Mouse (Mus musculus): Measurements from ENCODE around the gene Tmem94. TPM values are rescaled to one million over a fixed set of nuclear protein-coding genes. Genes with fewer than 3 reads are reported as not detected.

Gene Tmem94
- polyA plus RNA-seq, 1 experiment, result 80.1 TPM

GRCm38 (mm10) chr11:115737608-115738208 lies 27.5 kb upstream of the Tmem94 start:
- no peak overlapping the region for H3K27ac ChIP-seq (ENCODE audit: control insufficient read depth, insufficient read depth, low read depth, low read length)
- TF ChIP-seq CTCF (IDR thresholded peaks at IDR 0.05; ENCODE audit: control insufficient read depth, insufficient read depth, insufficient replicate concordance, low read depth, low read length) (no peak), POLR2A (IDR thresholded peaks at IDR 0.05; ENCODE audit: control insufficient read depth, low read depth, low read length) (no peak)
- H3K4me3 ChIP-seq (ENCODE audit: control insufficient read depth, low read depth, low read length), result no peak overlapping the region

DNA sequence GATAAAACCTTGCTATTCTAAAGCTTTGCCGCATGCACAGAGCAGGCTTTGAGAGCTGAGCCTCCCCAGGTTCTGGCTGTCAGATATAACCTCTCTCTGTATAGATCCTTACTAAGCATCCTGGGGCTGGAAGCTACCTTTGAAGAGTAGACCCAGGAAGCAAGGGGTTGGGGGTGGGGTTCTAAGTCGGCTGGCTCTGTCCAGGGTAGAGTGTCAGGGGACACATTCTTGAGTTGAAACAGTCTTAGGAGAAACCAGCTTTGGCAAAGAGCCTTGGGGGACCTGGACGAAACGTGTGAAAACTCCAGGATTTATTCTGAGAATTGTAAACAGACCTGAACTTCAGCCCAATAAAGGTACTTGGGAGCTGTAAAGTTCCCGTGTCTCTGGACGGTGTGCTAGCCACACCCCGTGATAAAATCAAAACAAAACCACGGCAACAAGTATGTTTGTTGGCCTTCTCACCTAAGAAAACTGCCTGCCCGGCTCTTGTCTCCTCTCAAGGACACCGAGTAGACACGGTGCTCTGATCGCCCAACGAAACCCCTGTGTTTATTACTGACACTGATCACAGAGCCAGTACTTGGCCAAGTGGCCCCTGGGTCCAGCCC lies 26.9 kb upstream of the Tmem94 start:
- H3K27ac ChIP-seq (ENCODE audit: control insufficient read depth, insufficient read depth, low read depth, low read length), result no peak overlapping the region
- TF ChIP-seq CTCF (IDR thresholded peaks at IDR 0.05; ENCODE audit: control insufficient read depth, insufficient read depth, insufficient replicate concordance, low read depth, low read length), result no peak
- TF ChIP-seq POLR2A (IDR thresholded peaks at IDR 0.05; ENCODE audit: control insufficient read depth, low read depth, low read length), result no peak
- H3K4me3 ChIP-seq (ENCODE audit: control insufficient read depth, low read depth, low read length), result no peak overlapping the region

More at GRCm38 (mm10) chr11:115737608-115738208, 27.5 kb upstream of the Tmem94 start:
- Histone ChIP-seq H3K4me1 (ENCODE audit: control insufficient read depth, insufficient read depth, low read length) (no peaks in the 10 kb centered on the region), H3K36me3 (ENCODE audit: control insufficient read depth, insufficient read depth, low read length) (no peaks in the 10 kb centered on the region), H3K27me3 (ENCODE audit: control insufficient read depth, insufficient read depth, low read length) (no peaks in the 10 kb centered on the region)

GRCm38 (mm10) chr11:115741070-115741469 lies 24.2 kb upstream of the Tmem94 start:
- Histone ChIP-seq H3K27me3 (ENCODE audit: control insufficient read depth, insufficient read depth, low read length) (no peaks in the 10 kb centered on the region), H3K4me3 (ENCODE audit: control insufficient read depth, low read depth, low read length) (no peak overlapping the region), H3K27ac (ENCODE audit: control insufficient read depth, insufficient read depth, low read depth, low read length) (no peak overlapping the region), H3K4me1 (ENCODE audit: control insufficient read depth, insufficient read depth, low read length) (no peaks in the 10 kb centered on the region), H3K36me3 (ENCODE audit: control insufficient read depth, insufficient read depth, low read length) (no peaks in the 10 kb centered on the region)
- TF ChIP-seq POLR2A (IDR thresholded peaks at IDR 0.05; ENCODE audit: control insufficient read depth, low read depth, low read length), result no peak
- TF ChIP-seq CTCF (IDR thresholded peaks at IDR 0.05; ENCODE audit: control insufficient read depth, insufficient read depth, insufficient replicate concordance, low read depth, low read length), result no peak

More for the DNA sequence above, 26.9 kb upstream of the Tmem94 start:
- Histone ChIP-seq H3K4me1 (ENCODE audit: control insufficient read depth, insufficient read depth, low read length) (no peaks in the 10 kb centered on the region), H3K27me3 (ENCODE audit: control insufficient read depth, insufficient read depth, low read length) (no peaks in the 10 kb centered on the region), H3K36me3 (ENCODE audit: control insufficient read depth, insufficient read depth, low read length) (no peaks in the 10 kb centered on the region)

GRCm38 (mm10) chr11:115742926-115743325 lies 22.3 kb upstream of the Tmem94 start:
- Histone ChIP-seq H3K4me1 (ENCODE audit: control insufficient read depth, insufficient read depth, low read length) (peaks cover 2% of the 10 kb centered on the region; the same call in 1 of the 2 replicates), H3K36me3 (ENCODE audit: control insufficient read depth, insufficient read depth, low read length) (no peaks in the 10 kb centered on the region), H3K4me3 (ENCODE audit: control insufficient read depth, low read depth, low read length) (no peak overlapping the region), H3K27me3 (ENCODE audit: control insufficient read depth, insufficient read depth, low read length) (no peaks in the 10 kb centered on the region), H3K27ac (ENCODE audit: control insufficient read depth, insufficient read depth, low read depth, low read length) (no peak overlapping the region)
- no peak for TF ChIP-seq POLR2A (IDR thresholded peaks at IDR 0.05; ENCODE audit: control insufficient read depth, low read depth, low read length)
- TF ChIP-seq CTCF (IDR thresholded peaks at IDR 0.05; ENCODE audit: control insufficient read depth, insufficient read depth, insufficient replicate concordance, low read depth, low read length), result no peak

DNA sequence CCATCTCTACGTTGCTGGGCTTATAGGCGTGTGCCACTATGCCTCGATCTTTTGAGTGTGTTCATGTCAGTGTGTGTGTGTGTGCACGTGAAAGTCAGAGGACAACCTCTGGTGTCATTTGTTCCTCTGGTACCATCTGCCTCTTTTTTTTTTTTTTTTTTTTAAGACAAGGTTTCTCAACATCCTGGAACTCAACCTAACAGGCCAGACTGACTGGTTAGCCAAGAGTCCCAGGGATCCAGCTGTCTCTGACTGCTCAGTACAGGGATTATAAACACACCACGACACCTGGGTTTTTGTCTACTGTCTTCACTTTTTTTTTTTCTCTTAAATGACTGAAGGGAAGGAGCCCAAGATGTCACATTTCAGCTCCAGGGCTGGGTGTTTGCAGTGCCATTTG lies 20.8 kb upstream of the Tmem94 start:
- Histone ChIP-seq H3K36me3 (ENCODE audit: control insufficient read depth, insufficient read depth, low read length) (no peaks in the 10 kb centered on the region), H3K27me3 (ENCODE audit: control insufficient read depth, insufficient read depth, low read length) (no peaks in the 10 kb centered on the region), H3K4me3 (ENCODE audit: control insufficient read depth, low read depth, low read length) (no peak overlapping the region), H3K27ac (ENCODE audit: control insufficient read depth, insufficient read depth, low read depth, low read length) (no peak overlapping the region), H3K4me1 (ENCODE audit: control insufficient read depth, insufficient read depth, low read length) (peaks cover 2% of the 10 kb centered on the region; the same call in 1 of the 2 replicates)
- no peak for TF ChIP-seq CTCF (IDR thresholded peaks at IDR 0.05; ENCODE audit: control insufficient read depth, insufficient read depth, insufficient replicate concordance, low read depth, low read length)
- TF ChIP-seq POLR2A (IDR thresholded peaks at IDR 0.05; ENCODE audit: control insufficient read depth, low read depth, low read length), result no peak

- peaks cover 2% of the 10 kb centered on the region; the same call in 1 of the 2 replicates for H3K4me1 ChIP-seq (ENCODE audit: control insufficient read depth, insufficient read depth, low read length)
- no peaks in the 10 kb centered on the region for H3K27me3 ChIP-seq (ENCODE audit: control insufficient read depth, insufficient read depth, low read length)
- H3K4me3 ChIP-seq (ENCODE audit: control insufficient read depth, low read depth, low read length), result no peak overlapping the region
- no peak for TF ChIP-seq POLR2A (IDR thresholded peaks at IDR 0.05; ENCODE audit: control insufficient read depth, low read depth, low read length)
- TF ChIP-seq CTCF (IDR thresholded peaks at IDR 0.05; ENCODE audit: control insufficient read depth, insufficient read depth, insufficient replicate concordance, low read depth, low read length), result no peak
- H3K36me3 ChIP-seq (ENCODE audit: control insufficient read depth, insufficient read depth, low read length), result no peaks in the 10 kb centered on the region
- H3K27ac ChIP-seq (ENCODE audit: control insufficient read depth, insufficient read depth, low read depth, low read length), result no peak overlapping the region
Observed at GRCm38 (mm10) chr11:115746109-115746508, 19.1 kb upstream of the Tmem94 start.

DNA sequence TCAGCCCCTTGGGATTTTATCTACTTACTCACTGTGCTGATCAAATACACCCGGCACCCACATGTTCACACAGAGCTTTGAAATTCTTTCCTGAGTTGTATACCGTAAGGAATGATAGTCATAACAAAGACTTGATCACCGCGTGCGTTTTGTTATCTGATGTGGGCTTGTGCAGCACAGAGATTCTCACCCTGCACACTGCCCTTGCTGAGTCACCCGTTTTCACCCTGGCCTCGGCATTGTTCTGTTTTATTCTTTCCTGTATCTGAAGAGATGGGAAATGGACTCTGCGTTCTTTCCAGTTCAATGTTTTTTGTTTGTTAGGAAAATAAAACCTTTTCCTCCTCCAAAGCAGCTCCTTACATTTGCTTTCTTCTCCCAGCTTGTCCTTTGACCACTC lies 18.5 kb upstream of the Tmem94 start:
- no peaks in the 10 kb centered on the region for H3K27me3 ChIP-seq (ENCODE audit: control insufficient read depth, insufficient read depth, low read length)
- no peak overlapping the region for H3K4me3 ChIP-seq (ENCODE audit: control insufficient read depth, low read depth, low read length)
- H3K4me1 ChIP-seq (ENCODE audit: control insufficient read depth, insufficient read depth, low read length), result peaks cover 2% of the 10 kb centered on the region; the same call in 1 of the 2 replicates
- H3K27ac ChIP-seq (ENCODE audit: control insufficient read depth, insufficient read depth, low read depth, low read length), result no peak overlapping the region
- TF ChIP-seq CTCF (IDR thresholded peaks at IDR 0.05; ENCODE audit: control insufficient read depth, insufficient read depth, insufficient replicate concordance, low read depth, low read length), result no peak
- no peak for TF ChIP-seq POLR2A (IDR thresholded peaks at IDR 0.05; ENCODE audit: control insufficient read depth, low read depth, low read length)
- no peaks in the 10 kb centered on the region for H3K36me3 ChIP-seq (ENCODE audit: control insufficient read depth, insufficient read depth, low read length)
